Mouse (Mus musculus): ENCODE measurements around the gene Gdf11.

GRCm38 (mm10) chr10:128908778-128909448 is 17.4 kb upstream of the Gdf11 start:
- no peak for TF ChIP-seq CTCF (IDR thresholded peaks at IDR 0.05; ENCODE audit: borderline replicate concordance, insufficient read depth, low read length)
- no peak for TF ChIP-seq POLR2A (IDR thresholded peaks at IDR 0.05; ENCODE audit: low read depth, low read length)

Data from embryonic fibroblast, embryonic 13.5 days (primary cell).